Mouse (Mus musculus) neural tube, embryonic 12.5 days (tissue): Measurements from ENCODE around the gene 4430402I18Rik. TPM values are rescaled to one million over a fixed set of nuclear protein-coding genes. Genes with fewer than 3 reads are reported as not detected.

Experiments
- ATAC-seq: fragments of 200-750 bp; cut with Nextera tagmentation; 2 replicates; pipeline ENCODE4 v1.8.0; 2017; ENCODE audit warnings: low read depth, mild to moderate bottlenecking, moderate TSS enrichment, moderate library complexity; ENCODE audit not compliant: low FRiP score
- H3K27ac ChIP-seq: fragments of 300-500 bp; sonication (generic); 2 replicates; pipeline ENCODE4 v1.5.1; 2016
- H3K27me3 ChIP-seq: fragments of 300-500 bp; sonication (generic); replicated peaks from 2 replicates; pipeline ENCODE4 v1.6.1; 2016; ENCODE audit warnings: mild to moderate bottlenecking
- H3K36me3 ChIP-seq: fragments of 300-500 bp; sonication (generic); 2 replicates; pipeline ENCODE4 v1.6.1; 2016; ENCODE audit warnings: mild to moderate bottlenecking
- H3K4me1 ChIP-seq: fragments of 300-500 bp; sonication (generic); 2 replicates; pipeline ENCODE4 v1.6.1; 2016
- H3K4me2 ChIP-seq: fragments of 300-500 bp; sonication (generic); replicated peaks from 2 replicates; pipeline ENCODE4 v1.6.1; 2016; ENCODE audit warnings: mild to moderate bottlenecking
- H3K4me3 ChIP-seq: fragments of 300-500 bp; sonication (generic); 2 replicates; pipeline ENCODE4 v1.5.1; 2016
- H3K9ac ChIP-seq: fragments of 300-500 bp; sonication (generic); 2 replicates; pipeline ENCODE4 v1.6.1; 2016; ENCODE audit warnings: mild to moderate bottlenecking
- H3K9me3 ChIP-seq: fragments of 300-500 bp; sonication (generic); 2 replicates; pipeline ENCODE4 v1.6.1; 2016; ENCODE audit warnings: mild to moderate bottlenecking
- WGBS: fragments of 180-500 bp; shearing (Covaris S2); methylation state at CpG from one replicate; pipeline ENCODE4 v1.1.7; 2016; 5-methylcytosine and 5-hydroxymethylcytosine counted together
- polyA plus RNA-seq: library from polyadenylated mRNA; unstranded; fragments of >200 nt; fragmentation: Nextera tagmentation; extraction: Ambion mirVana; gene quantifications from 2 replicates; pipeline ENCODE4 v1.2.1, GENCODE M21; 2016

Gene 4430402I18Rik
- polyA plus RNA-seq, 1 experiment from 2014 or later = 0.39 TPM

DNA sequence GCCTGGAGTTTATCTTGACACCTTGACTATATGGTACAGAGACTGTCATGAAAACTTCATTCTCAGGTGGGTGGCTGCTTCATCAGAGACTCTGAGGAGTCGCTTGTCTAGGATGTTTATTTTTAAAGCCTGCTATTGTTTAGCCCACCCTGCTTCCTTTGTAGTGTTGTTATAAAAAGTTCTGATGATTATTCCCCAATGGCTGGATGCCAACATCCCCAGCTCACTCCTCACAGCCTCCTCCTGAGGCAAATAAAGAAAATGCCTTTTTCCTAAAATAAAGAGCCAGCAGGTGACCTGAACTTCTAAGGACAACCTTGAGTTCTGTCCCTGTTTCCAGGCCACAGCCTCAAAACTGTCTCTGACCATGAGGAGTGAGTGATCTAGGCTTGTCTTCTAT is 79.1 kb downstream of the 4430402I18Rik start:
- no peak overlapping the region for H3K27ac ChIP-seq
- no peak overlapping the region for H3K9ac ChIP-seq
- H3K36me3 ChIP-seq = no peaks in the 10 kb centered on the region
- no peaks in the 10 kb centered on the region for H3K9me3 ChIP-seq
- 59% methylated on average over 1 of the region's 1 CpGs for WGBS
- no peaks in the 10 kb centered on the region for H3K27me3 ChIP-seq
- H3K4me2 ChIP-seq = no peak overlapping the region
- peaks cover 8% of the 10 kb centered on the region for H3K4me1 ChIP-seq
- ATAC-seq = no peak
- no peak overlapping the region for H3K4me3 ChIP-seq

DNA sequence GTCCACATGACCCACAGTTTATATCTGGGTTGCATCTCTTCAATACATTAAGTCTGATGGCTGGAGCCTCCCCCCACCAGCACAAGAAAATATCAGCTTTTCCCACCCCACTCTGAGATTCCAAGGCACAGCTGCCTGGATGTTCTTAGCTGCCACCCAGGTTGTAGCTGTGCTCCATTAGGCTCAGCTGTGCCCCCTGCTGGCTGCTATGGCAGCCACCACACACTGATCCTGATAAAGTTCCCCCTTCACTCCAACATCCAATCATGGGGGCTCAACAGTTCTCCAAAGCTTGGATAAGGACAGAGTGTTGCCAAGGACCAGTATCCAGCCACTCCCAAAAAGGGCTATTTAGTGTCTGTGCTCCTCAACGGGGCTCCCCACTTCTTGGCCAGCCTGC is 84.5 kb downstream of the 4430402I18Rik start:
- H3K4me3 ChIP-seq = no peak overlapping the region
- no peaks in the 10 kb centered on the region for H3K4me1 ChIP-seq
- H3K36me3 ChIP-seq = no peaks in the 10 kb centered on the region
- 72% methylated on average over 1 of the region's 1 CpGs for WGBS
- no peaks in the 10 kb centered on the region for H3K9me3 ChIP-seq
- no peak overlapping the region for H3K4me2 ChIP-seq
- ATAC-seq = no peak
- no peak overlapping the region for H3K27ac ChIP-seq
- no peak overlapping the region for H3K9ac ChIP-seq
- H3K27me3 ChIP-seq = no peaks in the 10 kb centered on the region

DNA sequence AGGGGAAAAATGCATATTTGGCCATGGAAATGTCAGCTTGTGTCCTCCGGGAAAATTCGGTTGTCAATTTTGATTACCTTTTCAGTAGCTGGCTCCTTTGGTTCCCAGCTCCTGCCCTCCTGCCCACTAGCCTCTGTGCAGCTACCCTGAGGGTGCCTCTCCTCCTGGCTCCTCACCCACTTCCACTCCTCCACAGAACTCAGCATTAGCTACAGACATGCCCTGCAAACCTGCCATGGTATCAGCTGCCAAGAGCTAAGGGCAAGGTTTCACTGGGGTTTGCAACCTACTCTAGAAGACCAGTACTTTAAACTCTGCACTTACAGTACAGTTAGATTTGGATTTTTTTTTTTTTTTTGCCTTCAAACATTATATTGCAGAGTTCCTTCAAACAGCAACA is 88.1 kb downstream of the 4430402I18Rik start:
- H3K4me3 ChIP-seq = no peak overlapping the region
- no peaks in the 10 kb centered on the region for H3K27me3 ChIP-seq
- 84% methylated on average over 2 of the region's 2 CpGs for WGBS
- no peaks in the 10 kb centered on the region for H3K9me3 ChIP-seq
- H3K9ac ChIP-seq = no peak overlapping the region
- H3K27ac ChIP-seq = no peak overlapping the region
- no peaks in the 10 kb centered on the region for H3K36me3 ChIP-seq
- peaks cover 3% of the 10 kb centered on the region; the same call in 1 of the 2 replicates for H3K4me1 ChIP-seq
- no peak for ATAC-seq
- H3K4me2 ChIP-seq = no peak overlapping the region

- Histone ChIP-seq H3K9ac (no peak overlapping the region), H3K27ac (no peak overlapping the region), H3K4me3 (no peak overlapping the region), H3K9me3 (no peaks in the 10 kb centered on the region), H3K4me1 (0 out of 2 replicates have a peak, but pooled peaks cover 4% of the 10 kb centered on the region), H3K4me2 (no peak overlapping the region), H3K36me3 (no peaks in the 10 kb centered on the region), H3K27me3 (no peaks in the 10 kb centered on the region)
- no peak for ATAC-seq
- WGBS = 73% methylated on average over 2 of the region's 2 CpGs
Observed at GRCm38 (mm10) chr19:28870351-28870750, 97.2 kb downstream of the 4430402I18Rik start.

DNA sequence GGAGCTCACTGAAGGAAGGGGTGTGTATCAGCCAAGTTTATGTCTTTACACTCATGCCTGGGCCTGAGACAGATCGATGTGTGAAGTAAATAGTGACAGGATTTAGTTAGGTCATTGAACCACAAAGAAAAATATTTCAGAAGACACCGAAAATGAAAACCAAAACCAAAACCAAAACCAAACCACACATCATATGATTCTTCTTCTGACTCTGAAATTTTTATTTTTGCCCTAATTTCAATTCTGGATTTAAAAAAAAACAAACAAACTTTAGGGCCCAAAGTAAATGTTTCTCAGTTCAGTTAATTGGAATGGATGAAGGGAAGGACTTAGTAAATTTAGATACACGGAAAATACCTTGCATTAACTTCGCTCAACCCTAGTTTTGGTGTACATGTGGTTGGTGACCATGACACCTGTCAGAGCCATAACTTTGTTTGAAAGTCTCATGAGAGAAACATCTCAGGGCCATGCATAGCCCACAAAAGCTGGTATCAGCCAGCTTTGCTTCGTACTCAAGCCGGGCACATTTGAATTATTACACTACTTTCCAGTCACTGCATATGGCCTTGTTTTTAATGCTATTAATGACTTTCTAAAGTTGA is 98.2 kb downstream of the 4430402I18Rik start:
- 88% methylated on average over 6 of the region's 6 CpGs for WGBS
- no peak overlapping the region for H3K4me3 ChIP-seq
- no peak overlapping the region for H3K4me2 ChIP-seq
- H3K36me3 ChIP-seq = no peaks in the 10 kb centered on the region
- 0 out of 2 replicates have a peak, but pooled peaks cover 4% of the 10 kb centered on the region for H3K4me1 ChIP-seq
- ATAC-seq = no peak
- H3K9ac ChIP-seq = no peak overlapping the region
- H3K27me3 ChIP-seq = no peaks in the 10 kb centered on the region
- no peaks in the 10 kb centered on the region for H3K9me3 ChIP-seq
- H3K27ac ChIP-seq = no peak overlapping the region

GRCm38 (mm10) chr19:28865501-28865900 is 102.1 kb downstream of the 4430402I18Rik start:
- WGBS = 40% methylated on average over 1 of the region's 1 CpGs
- Histone ChIP-seq H3K4me3 (no peak overlapping the region), H3K9me3 (no peaks in the 10 kb centered on the region), H3K4me1 (0 out of 2 replicates have a peak, but pooled peaks cover 4% of the 10 kb centered on the region), H3K27ac (no peak overlapping the region), H3K4me2 (no peak overlapping the region), H3K27me3 (no peaks in the 10 kb centered on the region), H3K9ac (no peak overlapping the region), H3K36me3 (no peaks in the 10 kb centered on the region)
- peak; percentile 50; the same call in 1 of the 2 replicates for ATAC-seq

GRCm38 (mm10) chr19:28864981-28865380 is 102.6 kb downstream of the 4430402I18Rik start:
- 74% methylated on average over 6 of the region's 6 CpGs for WGBS
- no peak overlapping the region for H3K27ac ChIP-seq

DNA sequence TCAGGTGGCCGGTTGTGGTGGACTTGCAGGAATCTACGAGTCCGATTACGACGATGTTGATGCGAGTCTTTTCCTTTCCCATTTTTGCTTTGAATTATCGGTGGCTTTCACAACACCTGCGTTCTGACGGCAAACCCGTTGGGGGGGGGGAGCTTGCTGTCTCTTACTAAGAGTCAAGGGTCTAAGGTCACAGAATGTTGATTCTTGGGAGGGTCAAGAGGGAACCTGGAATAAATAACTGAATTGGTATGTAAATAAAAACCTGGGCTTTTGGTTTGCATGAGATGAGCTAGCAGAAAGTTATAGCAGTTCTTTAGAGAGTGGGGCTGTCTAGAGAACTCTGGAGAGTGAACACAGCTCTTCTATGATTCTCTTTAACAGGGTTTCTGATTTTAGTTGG is 104.0 kb downstream of the 4430402I18Rik start:
- Histone ChIP-seq H3K36me3 (no peaks in the 10 kb centered on the region), H3K27ac (no peak overlapping the region), H3K9me3 (no peaks in the 10 kb centered on the region), H3K27me3 (no peaks in the 10 kb centered on the region), H3K4me2 (no peak overlapping the region), H3K4me3 (no peak overlapping the region), H3K9ac (no peak overlapping the region), H3K4me1 (0 out of 2 replicates have a peak, but pooled peaks cover 4% of the 10 kb centered on the region)
- ATAC-seq = no peak
- WGBS = 95% methylated on average over 10 of the region's 10 CpGs

More at GRCm38 (mm10) chr19:28864981-28865380, 102.6 kb downstream of the 4430402I18Rik start:
- H3K27me3 ChIP-seq = no peaks in the 10 kb centered on the region
- no peak overlapping the region for H3K4me2 ChIP-seq
- 0 out of 2 replicates have a peak, but pooled peaks cover 4% of the 10 kb centered on the region for H3K4me1 ChIP-seq
- no peaks in the 10 kb centered on the region for H3K36me3 ChIP-seq
- ATAC-seq = no peak
- H3K9ac ChIP-seq = no peak overlapping the region
- H3K9me3 ChIP-seq = no peaks in the 10 kb centered on the region
- H3K4me3 ChIP-seq = no peak overlapping the region

DNA sequence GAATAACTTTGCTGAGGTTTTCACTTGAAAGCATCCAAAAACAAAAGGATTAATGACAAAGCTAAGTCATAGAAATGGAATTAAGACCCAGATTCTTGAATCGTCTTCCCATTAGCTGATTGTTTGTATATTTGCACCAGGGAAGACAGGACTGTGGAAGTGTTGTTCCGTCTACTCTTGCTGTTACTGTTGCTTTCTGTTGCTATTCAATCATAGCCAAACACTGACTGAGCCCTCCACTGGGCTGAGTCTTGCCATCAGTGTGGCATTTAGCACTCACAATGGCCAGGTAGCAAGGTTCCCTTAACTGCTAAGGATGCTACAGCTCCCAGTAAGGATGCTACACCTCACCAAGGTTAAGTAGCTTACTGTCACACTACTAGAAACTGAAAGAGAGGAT is 107.4 kb downstream of the 4430402I18Rik start:
- H3K9ac ChIP-seq = no peak overlapping the region
- no peak overlapping the region for H3K4me3 ChIP-seq
- H3K4me2 ChIP-seq = no peak overlapping the region
- H3K9me3 ChIP-seq = no peaks in the 10 kb centered on the region
- ATAC-seq = no peak
- no peak overlapping the region for H3K27ac ChIP-seq
- WGBS = 96% methylated on average over 2 of the region's 2 CpGs
- H3K4me1 ChIP-seq = no peaks in the 10 kb centered on the region
- H3K36me3 ChIP-seq = no peaks in the 10 kb centered on the region
- no peaks in the 10 kb centered on the region for H3K27me3 ChIP-seq

GRCm38 (mm10) chr19:28854831-28855230 is 112.8 kb downstream of the 4430402I18Rik start:
- H3K27ac ChIP-seq = no peak overlapping the region
- no peak for ATAC-seq
- H3K27me3 ChIP-seq = no peaks in the 10 kb centered on the region
- H3K4me1 ChIP-seq = no peaks in the 10 kb centered on the region
- H3K9me3 ChIP-seq = no peaks in the 10 kb centered on the region
- no peak overlapping the region for H3K9ac ChIP-seq
- H3K4me3 ChIP-seq = no peak overlapping the region
- H3K4me2 ChIP-seq = no peak overlapping the region
- no peaks in the 10 kb centered on the region for H3K36me3 ChIP-seq
- 69% methylated on average over 1 of the region's 1 CpGs for WGBS

DNA sequence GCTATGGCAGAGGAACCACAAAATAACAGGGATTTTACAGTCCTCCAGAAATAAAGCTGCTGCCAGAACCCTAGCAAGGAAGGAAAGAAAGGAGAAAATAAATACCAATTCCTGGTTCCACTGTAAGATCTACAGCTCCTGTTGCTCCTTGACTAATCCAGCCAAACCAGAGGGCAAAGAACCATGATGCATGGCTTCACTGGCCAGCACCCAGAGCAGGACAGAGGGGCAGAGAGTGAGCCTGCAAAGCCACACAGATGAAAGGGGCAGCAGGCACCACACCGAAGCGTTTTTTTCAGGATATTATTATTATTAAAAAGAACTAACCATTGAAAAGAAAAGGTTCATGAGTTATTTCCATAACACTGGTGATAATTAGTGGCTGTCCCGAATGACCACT is 115.6 kb downstream of the 4430402I18Rik start:
- no peak for ATAC-seq
- whole genome bisulfite sequencing = 82% methylated on average over 3 of the region's 3 CpGs
- Histone ChIP-seq H3K4me1 (no peaks in the 10 kb centered on the region), H3K9ac (no peak overlapping the region), H3K9me3 (no peaks in the 10 kb centered on the region), H3K4me2 (no peak overlapping the region), H3K27me3 (no peaks in the 10 kb centered on the region), H3K27ac (no peak overlapping the region), H3K36me3 (no peaks in the 10 kb centered on the region), H3K4me3 (no peak overlapping the region)

- Histone ChIP-seq H3K36me3 (no peaks in the 10 kb centered on the region), H3K4me1 (no peaks in the 10 kb centered on the region), H3K9me3 (no peaks in the 10 kb centered on the region), H3K27ac (no peak overlapping the region), H3K4me2 (no peak overlapping the region), H3K27me3 (no peaks in the 10 kb centered on the region), H3K9ac (no peak overlapping the region), H3K4me3 (no peak overlapping the region)
- WGBS = 93% methylated on average over 3 of the region's 3 CpGs
- no peak for ATAC-seq
Observed at GRCm38 (mm10) chr19:28850510-28850909, 117.1 kb downstream of the 4430402I18Rik start.
